Mouse (Mus musculus) hindbrain, embryonic 16.5 days (tissue): ENCODE data around the gene Defb13. TPM values are rescaled to one million over a fixed set of nuclear protein-coding genes. Genes with fewer than 3 reads are reported as not detected.

Source experiments
- polyA plus RNA-seq: library from polyadenylated mRNA; unstranded; fragments of >200 nt; fragmentation: Nextera tagmentation; extraction: Ambion mirVana; gene quantifications from 2 replicates; pipeline ENCODE4 v1.2.1, GENCODE M21; 2015

The Defb13 gene
- polyA plus RNA-seq, 1 experiment from 2014 or later, result not detected

Other genes starting within 250 kb of the Defb13 start
- gene AY761184, start 243.1 kb upstream of the Defb13 start, polyA plus RNA-seq, result not detected in 2 replicates
- gene Defa24, start 212.3 kb upstream of the Defb13 start, polyA plus RNA-seq, result not detected in 2 replicates
- not detected in 2 replicates for gene Defb50, start 123.2 kb upstream of the Defb13 start, polyA plus RNA-seq
- not detected in 2 replicates for gene Defb2, start 106.8 kb upstream of the Defb13 start, polyA plus RNA-seq
- gene Defb10, start 87.9 kb upstream of the Defb13 start, polyA plus RNA-seq, result 1.2 and 2.3 TPM in 2 replicates
- 2.2 and 3.3 TPM in 2 replicates for gene Defb9, start 61.3 kb upstream of the Defb13 start, polyA plus RNA-seq
- gene Defb11, start 40.4 kb upstream of the Defb13 start, polyA plus RNA-seq, result 42.5 and 47.1 TPM in 2 replicates
- not detected in 2 replicates for gene Defb15, start 14.1 kb upstream of the Defb13 start, polyA plus RNA-seq
- not detected in 2 replicates for gene Defb35, start 8.4 kb upstream of the Defb13 start, polyA plus RNA-seq
- gene Fam90a1a, start 12.0 kb downstream of the Defb13 start, polyA plus RNA-seq, result not detected in 2 replicates
- not detected in 2 replicates for gene Ccdc70, start 23.0 kb downstream of the Defb13 start, polyA plus RNA-seq
- 1.8 and 1.9 TPM in 2 replicates for gene Atp7b, start 113.5 kb downstream of the Defb13 start, polyA plus RNA-seq
- 40.9 and 42.4 TPM in 2 replicates for gene Alg11, start 114.0 kb downstream of the Defb13 start, polyA plus RNA-seq
- gene Nek5, start 178.3 kb downstream of the Defb13 start, polyA plus RNA-seq, result 1.4 and 1.6 TPM in 2 replicates
- gene Nek3, start 219.7 kb downstream of the Defb13 start, polyA plus RNA-seq, result 8.0 and 8.3 TPM in 2 replicates
- gene Ckap2, start 239.1 kb downstream of the Defb13 start, polyA plus RNA-seq, result 12.8 and 15.5 TPM in 2 replicates
- 41.4 and 44.3 TPM in 2 replicates for gene Vps36, start 246.0 kb downstream of the Defb13 start, polyA plus RNA-seq